Mouse (Mus musculus) liver, embryonic 14.5 days (tissue): ENCODE measurements at regions not wholly inside any gene's neighbourhood (a gene's known extent, or its start where the extent isn't known, plus 50 kb on each side); places are given as distances from the start of the nearest gene placed in this dataset.

Source experiments
- CTCF ChIP-seq: IDR thresholded peaks from 2 replicates; pipeline ENCODE4 v1.5.1; 2016; ENCODE audit warnings: antibody characterized with exemption, low read depth, control low read depth
- EP300 ChIP-seq: IDR thresholded peaks from 2 replicates; pipeline ENCODE4 v1.6.1; 2016; ENCODE audit warnings: antibody characterized with exemption, low read depth

GRCm38 (mm10) chr1:149103396-149103795 is 857.7 kb downstream of the Pla2g4a start:
- TF ChIP-seq EP300 (no peak), CTCF (no peak)
